Mouse (Mus musculus) liver, postnatal 0 days (tissue): ENCODE measurements around the gene Slc7a6os.

Source experiments
- CTCF ChIP-seq: sonication (generic); IDR thresholded peaks from 2 replicates; pipeline ENCODE4 v1.5.1; 2016; ENCODE audit warnings: antibody characterized with exemption, low read depth
- EP300 ChIP-seq: IDR thresholded peaks from 2 replicates; pipeline ENCODE4 v1.6.1; 2016; ENCODE audit warnings: antibody characterized with exemption, low read depth, mild to moderate bottlenecking

DNA sequence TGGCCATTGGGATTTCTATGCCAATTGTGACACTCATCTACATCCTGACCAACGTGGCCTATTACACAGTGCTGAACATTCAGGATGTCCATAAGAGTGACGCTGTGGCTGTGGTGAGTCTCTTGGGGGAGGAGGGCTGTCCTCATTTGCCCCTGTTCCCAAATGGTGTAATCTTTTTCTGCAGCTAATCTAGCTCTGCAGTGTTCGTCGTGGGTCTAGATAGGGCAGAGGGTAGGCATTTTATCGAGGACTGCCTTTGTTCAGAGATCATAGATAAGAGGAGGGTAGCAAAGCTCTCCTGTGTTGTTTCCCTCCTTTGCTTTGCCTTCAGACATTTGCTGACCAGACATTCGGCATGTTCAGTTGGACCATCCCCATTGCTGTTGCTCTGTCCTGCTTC lies 17.6 kb downstream of the Slc7a6os start:
- TF ChIP-seq CTCF, result no peak
- no peak for TF ChIP-seq EP300
